Mouse (Mus musculus): ENCODE measurements around the gene Olfr803. TPM values are rescaled to one million over a fixed set of nuclear protein-coding genes. Genes with fewer than 3 reads are reported as not detected.

The Olfr803 gene
- not detected in 2 replicates for polyA plus RNA-seq (2014; fragmentation: Nextera tagmentation; extraction: Ambion mirVana)

- no peaks in the 10 kb centered on the region for H3K36me3 ChIP-seq (ENCODE audit: control insufficient read depth, insufficient read depth, low read length)
- H3K9me3 ChIP-seq (ENCODE audit: control insufficient read depth, low read depth, low read length) = no peaks in the 10 kb centered on the region
These were observed at the start of gene Olfr803 for GRCm38 (mm10) chr10:129694186-129694585. Gene Olfr803 (minus strand): TSS chr10:129694286.

GRCm38 (mm10) chr10:129741821-129742220, 47.7 kb upstream of the Olfr803 start, which contains the start of gene Olfr806:
Gene Olfr806 (minus strand): TSS chr10:129741921.
- no peaks in the 10 kb centered on the region for H3K4me1 ChIP-seq (ENCODE audit: control insufficient read depth, insufficient read depth, low read length)
- no peak within 1 kb of the TSS for H3K9ac ChIP-seq (replicated peaks; ENCODE audit: low read depth, low read length)
- ATAC-seq (ENCODE audit: insufficient number of reproducible peaks, insufficient read depth, low FRiP score, low read depth) = no peak
- no peak within 1 kb of the TSS for H3K27ac ChIP-seq (ENCODE audit: low read length)
- H3K4me3 ChIP-seq (ENCODE audit: low read depth, low read length) = no peak within 1 kb of the TSS
- no peaks in the 10 kb centered on the region for H3K36me3 ChIP-seq (ENCODE audit: control insufficient read depth, insufficient read depth, low read length)
- H3K27me3 ChIP-seq (ENCODE audit: control insufficient read depth, insufficient read depth, low read length) = no peaks in the 10 kb centered on the region
- no peaks in the 10 kb centered on the region for H3K9me3 ChIP-seq (ENCODE audit: control insufficient read depth, low read depth, low read length)
- no peak within 1 kb of the TSS for H3K4me2 ChIP-seq (replicated peaks; ENCODE audit: low read depth, low read length)

More at GRCm38 (mm10) chr10:129694186-129694585, at the start of gene Olfr803:
- no peaks in the 10 kb centered on the region for H3K4me1 ChIP-seq (ENCODE audit: control insufficient read depth, insufficient read depth, low read length)
- H3K9ac ChIP-seq (replicated peaks; ENCODE audit: low read depth, low read length) = no peak within 1 kb of the TSS
- 81% methylated on average over 2 of the region's 2 CpGs for WGBS
- no peaks in the 10 kb centered on the region for H3K27me3 ChIP-seq (ENCODE audit: control insufficient read depth, insufficient read depth, low read length)
- H3K4me3 ChIP-seq (ENCODE audit: low read depth, low read length) = no peak within 1 kb of the TSS
- no peak for ATAC-seq (ENCODE audit: insufficient number of reproducible peaks, insufficient read depth, low FRiP score, low read depth)
- no peak within 1 kb of the TSS for H3K27ac ChIP-seq (ENCODE audit: low read length)
- no peak within 1 kb of the TSS for H3K4me2 ChIP-seq (replicated peaks; ENCODE audit: low read depth, low read length)

DNA sequence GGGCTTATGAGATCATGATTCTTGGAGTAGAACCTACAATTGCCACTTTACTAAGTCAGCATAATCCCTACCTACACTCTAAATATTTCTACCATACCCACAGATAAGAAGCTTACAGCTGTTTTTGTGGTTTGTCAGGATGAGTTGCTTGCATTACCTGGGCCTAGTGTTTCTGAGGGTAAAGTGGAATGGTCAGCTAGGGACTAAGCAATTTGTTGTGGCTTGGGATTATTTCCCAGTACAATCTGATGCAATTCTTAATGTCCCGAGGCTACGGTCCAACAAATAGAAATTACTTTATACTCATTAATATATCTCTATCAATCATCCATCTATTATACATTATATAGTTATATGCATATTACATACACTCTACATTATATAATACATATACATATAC, 35.2 kb upstream of the Olfr803 start, which contains the start of gene Olfr805:
TSS of gene Olfr805 (minus strand) at position 101 of the 400 bp plus-strand sequence.
- no peaks in the 10 kb centered on the region for H3K36me3 ChIP-seq (ENCODE audit: control insufficient read depth, insufficient read depth, low read length)
- no peak for ATAC-seq (ENCODE audit: insufficient number of reproducible peaks, insufficient read depth, low FRiP score, low read depth)
- no peak within 1 kb of the TSS for H3K27ac ChIP-seq (ENCODE audit: low read length)
- H3K9me3 ChIP-seq (ENCODE audit: control insufficient read depth, low read depth, low read length) = no peaks in the 10 kb centered on the region
- H3K4me2 ChIP-seq (replicated peaks; ENCODE audit: low read depth, low read length) = no peak within 1 kb of the TSS
- no peak within 1 kb of the TSS for H3K4me3 ChIP-seq (ENCODE audit: low read depth, low read length)
- WGBS = 90% methylated on average over 2 of the region's 2 CpGs
- H3K9ac ChIP-seq (replicated peaks; ENCODE audit: low read depth, low read length) = no peak within 1 kb of the TSS
- no peaks in the 10 kb centered on the region for H3K4me1 ChIP-seq (ENCODE audit: control insufficient read depth, insufficient read depth, low read length)
- H3K27me3 ChIP-seq (ENCODE audit: control insufficient read depth, insufficient read depth, low read length) = no peaks in the 10 kb centered on the region

DNA sequence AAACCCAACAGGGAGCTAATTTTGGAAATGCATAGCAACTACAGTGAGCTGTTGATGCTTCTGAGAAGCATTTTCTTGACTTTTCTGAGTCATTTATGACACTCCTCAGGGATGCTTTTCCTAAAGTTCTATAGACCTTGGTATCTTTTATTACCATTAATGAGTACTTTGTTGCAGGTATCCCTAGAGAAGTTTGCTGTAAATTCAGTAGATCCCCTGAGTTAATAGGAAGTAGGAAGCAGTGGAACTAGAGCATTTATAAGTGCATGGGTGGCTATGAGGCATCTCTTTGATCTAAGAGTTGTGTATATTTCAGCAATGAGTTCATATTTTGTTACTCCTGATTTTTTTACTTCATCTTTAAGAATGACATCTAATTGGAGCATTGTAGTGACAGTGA, 8.8 kb upstream of the Olfr803 start, which contains the start of gene Olfr804:
TSS of gene Olfr804 (plus strand) at position 301 of the 400 bp plus-strand sequence.
- ATAC-seq (ENCODE audit: insufficient number of reproducible peaks, insufficient read depth, low FRiP score, low read depth) = no peak
- Histone ChIP-seq H3K4me2 (replicated peaks; ENCODE audit: low read depth, low read length) (no peak within 1 kb of the TSS), H3K9ac (replicated peaks; ENCODE audit: low read depth, low read length) (no peak within 1 kb of the TSS), H3K4me3 (ENCODE audit: low read depth, low read length) (no peak within 1 kb of the TSS), H3K36me3 (ENCODE audit: control insufficient read depth, insufficient read depth, low read length) (no peaks in the 10 kb centered on the region), H3K4me1 (ENCODE audit: control insufficient read depth, insufficient read depth, low read length) (no peaks in the 10 kb centered on the region), H3K27ac (ENCODE audit: low read length) (no peak within 1 kb of the TSS), H3K9me3 (ENCODE audit: control insufficient read depth, low read depth, low read length) (no peaks in the 10 kb centered on the region), H3K27me3 (ENCODE audit: control insufficient read depth, insufficient read depth, low read length) (no peaks in the 10 kb centered on the region)

DNA sequence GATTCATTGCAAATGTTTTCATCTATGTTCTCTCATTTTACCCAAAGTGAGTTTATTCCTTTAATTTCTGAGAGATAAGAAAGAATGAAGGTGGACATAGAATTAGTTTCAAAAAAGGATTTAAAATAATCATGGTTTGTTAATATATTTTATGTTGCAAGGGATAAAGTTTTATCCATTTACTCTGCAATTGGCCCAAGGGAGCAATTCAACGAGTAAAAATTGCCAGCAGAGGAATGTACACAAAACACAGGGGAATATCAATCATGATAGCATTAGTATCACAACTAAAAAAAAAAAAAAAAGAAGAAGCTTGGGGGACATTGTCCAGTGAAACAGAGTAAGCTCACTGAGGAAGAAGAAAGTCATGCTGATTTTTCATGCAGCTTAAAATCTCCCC, 6.0 kb downstream of the Olfr803 start, which contains the start of gene Olfr802:
TSS of gene Olfr802 (minus strand) at position 101 of the 400 bp plus-strand sequence.
- no peaks in the 10 kb centered on the region for H3K27me3 ChIP-seq (ENCODE audit: control insufficient read depth, insufficient read depth, low read length)
- H3K9ac ChIP-seq (replicated peaks; ENCODE audit: low read depth, low read length) = no peak within 1 kb of the TSS

DNA sequence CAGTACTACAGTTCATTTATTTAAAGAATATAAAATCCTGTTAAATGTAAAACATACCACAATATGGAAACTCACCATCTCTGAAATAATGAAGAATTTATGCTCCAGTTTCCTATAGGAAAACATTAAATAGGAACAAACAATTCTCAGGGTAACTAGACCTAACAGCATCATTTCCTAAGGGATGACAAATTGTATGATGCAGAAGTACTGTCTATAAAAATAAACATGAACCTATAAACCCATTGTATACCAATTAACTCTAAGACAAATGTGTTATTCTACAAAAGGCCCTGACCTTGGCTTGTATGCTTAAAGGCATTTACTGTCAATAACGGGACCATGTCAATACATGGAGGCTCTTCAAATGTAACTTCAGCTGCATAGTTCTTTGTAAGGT, 20.3 kb downstream of the Olfr803 start, which contains the start of gene Olfr801:
TSS of gene Olfr801 (minus strand) at position 101 of the 400 bp plus-strand sequence.
- WGBS = 56% methylated on average over 1 of the region's 1 CpGs
- no peak for ATAC-seq (ENCODE audit: insufficient number of reproducible peaks, insufficient read depth, low FRiP score, low read depth)
- Histone ChIP-seq H3K4me3 (ENCODE audit: low read depth, low read length) (no peak within 1 kb of the TSS), H3K27ac (ENCODE audit: low read length) (no peak within 1 kb of the TSS), H3K9ac (replicated peaks; ENCODE audit: low read depth, low read length) (no peak within 1 kb of the TSS), H3K4me2 (replicated peaks; ENCODE audit: low read depth, low read length) (no peak within 1 kb of the TSS), H3K27me3 (ENCODE audit: control insufficient read depth, insufficient read depth, low read length) (no peaks in the 10 kb centered on the region), H3K36me3 (ENCODE audit: control insufficient read depth, insufficient read depth, low read length) (no peaks in the 10 kb centered on the region), H3K4me1 (ENCODE audit: control insufficient read depth, insufficient read depth, low read length) (no peaks in the 10 kb centered on the region), H3K9me3 (ENCODE audit: control insufficient read depth, low read depth, low read length) (no peaks in the 10 kb centered on the region)

More for the DNA sequence above, 6.0 kb downstream of the Olfr803 start, which contains the start of gene Olfr802:
- Histone ChIP-seq H3K4me2 (replicated peaks; ENCODE audit: low read depth, low read length) (no peak within 1 kb of the TSS), H3K27ac (ENCODE audit: low read length) (no peak within 1 kb of the TSS), H3K36me3 (ENCODE audit: control insufficient read depth, insufficient read depth, low read length) (no peaks in the 10 kb centered on the region), H3K9me3 (ENCODE audit: control insufficient read depth, low read depth, low read length) (no peaks in the 10 kb centered on the region), H3K4me1 (ENCODE audit: control insufficient read depth, insufficient read depth, low read length) (no peaks in the 10 kb centered on the region), H3K4me3 (ENCODE audit: low read depth, low read length) (no peak within 1 kb of the TSS)
- no peak for ATAC-seq (ENCODE audit: insufficient number of reproducible peaks, insufficient read depth, low FRiP score, low read depth)
- WGBS = 39% methylated on average over 1 of the region's 1 CpGs

DNA sequence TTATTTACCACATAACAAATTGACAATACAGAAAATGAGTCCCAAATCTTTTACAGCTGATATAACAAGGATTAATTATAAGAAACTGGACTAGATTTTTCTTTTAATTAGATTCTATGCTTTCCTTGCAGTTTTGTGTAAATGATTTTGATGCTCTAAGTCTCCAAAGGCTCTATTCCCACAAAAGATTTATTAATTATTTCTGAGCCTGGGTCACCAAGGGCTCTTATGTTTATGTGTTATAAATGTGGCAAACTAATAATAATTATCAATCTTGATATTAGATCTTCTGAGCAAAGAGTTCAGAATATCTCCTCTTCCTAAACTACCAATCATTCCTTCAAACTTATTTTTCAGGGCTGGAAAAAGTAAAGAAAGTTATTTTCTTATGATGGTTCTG, 36.7 kb downstream of the Olfr803 start, which contains the start of gene Olfr800:
TSS of gene Olfr800 (plus strand) at position 301 of the 400 bp plus-strand sequence.
- Histone ChIP-seq H3K27ac (ENCODE audit: low read length) (no peak within 1 kb of the TSS), H3K4me1 (ENCODE audit: control insufficient read depth, insufficient read depth, low read length) (no peaks in the 10 kb centered on the region), H3K4me3 (ENCODE audit: low read depth, low read length) (no peak within 1 kb of the TSS), H3K27me3 (ENCODE audit: control insufficient read depth, insufficient read depth, low read length) (no peaks in the 10 kb centered on the region), H3K4me2 (replicated peaks; ENCODE audit: low read depth, low read length) (no peak within 1 kb of the TSS), H3K9ac (replicated peaks; ENCODE audit: low read depth, low read length) (no peak within 1 kb of the TSS), H3K36me3 (ENCODE audit: control insufficient read depth, insufficient read depth, low read length) (no peaks in the 10 kb centered on the region), H3K9me3 (ENCODE audit: control insufficient read depth, low read depth, low read length) (no peaks in the 10 kb centered on the region)
- ATAC-seq (ENCODE audit: insufficient number of reproducible peaks, insufficient read depth, low FRiP score, low read depth) = no peak

GRCm38 (mm10) chr10:129651763-129652162, 42.3 kb downstream of the Olfr803 start:
- Histone ChIP-seq H3K4me1 (ENCODE audit: control insufficient read depth, insufficient read depth, low read length) (no peaks in the 10 kb centered on the region), H3K4me2 (replicated peaks; ENCODE audit: low read depth, low read length) (no peak overlapping the region), H3K36me3 (ENCODE audit: control insufficient read depth, insufficient read depth, low read length) (no peaks in the 10 kb centered on the region), H3K9ac (replicated peaks; ENCODE audit: low read depth, low read length) (no peak overlapping the region), H3K27me3 (ENCODE audit: control insufficient read depth, insufficient read depth, low read length) (no peaks in the 10 kb centered on the region), H3K9me3 (ENCODE audit: control insufficient read depth, low read depth, low read length) (no peaks in the 10 kb centered on the region), H3K27ac (ENCODE audit: low read length) (no peak overlapping the region), H3K4me3 (ENCODE audit: low read depth, low read length) (no peak overlapping the region)
- WGBS = 84% methylated on average over 1 of the region's 1 CpGs
- no peak for ATAC-seq (ENCODE audit: insufficient number of reproducible peaks, insufficient read depth, low FRiP score, low read depth)
